In the genomic region with DNA sequence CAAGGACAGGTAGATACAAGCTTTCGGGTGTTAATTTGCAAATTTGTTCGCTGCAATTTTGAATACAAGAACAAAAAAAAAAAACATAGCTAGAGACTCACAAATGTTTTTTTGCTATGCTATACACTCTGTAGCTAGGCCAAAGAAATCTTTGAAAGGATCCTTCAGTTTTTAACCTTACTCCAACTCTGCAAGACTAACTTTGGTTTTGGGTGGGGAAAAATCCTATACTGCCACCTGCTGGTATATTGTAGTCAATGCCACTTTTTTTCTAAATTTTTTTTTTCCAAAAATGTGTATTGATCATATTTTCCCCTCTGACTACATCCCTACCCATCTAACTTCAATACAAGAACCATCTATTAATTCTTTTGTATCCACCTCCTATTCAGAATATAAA, we compare ENCODE assay signal across 9 mouse cellular contexts.
DNase-seq lines count a peak whose midpoint lies in the region; ATAC-seq and TF ChIP-seq lines count a peak whose summit lies in the region.
"Had no signal": no experiment of that assay in that cellular context is flagged by ENCODE, and none has a peak within 500 bp of the region (broad histone marks: within the 10 kb centered on the region; RNA-seq: fewer than 3 reads in every experiment).

No protein-coding gene starts in this region.

- H3K9me3 ChIP-seq in heart, embryonic 13.5 days = no peaks in the 10 kb centered on the region
- H3K9me3 ChIP-seq in midbrain, embryonic 14.5 days (ENCODE audit: control insufficient read depth, low read length) = no peaks in the 10 kb centered on the region
- no peaks in the 10 kb centered on the region for H3K9me3 ChIP-seq in midbrain, embryonic 10.5 days (replicated peaks)

- H3K4me3 ChIP-seq in heart, embryonic 13.5 days = no peak overlapping the region
- H3K4me3 ChIP-seq in midbrain, embryonic 14.5 days (replicated peaks; ENCODE audit: low read depth, low read length) = no peak overlapping the region
- H3K4me3 ChIP-seq in midbrain, embryonic 10.5 days = no peak overlapping the region

- DNase-seq in heart, postnatal 14 days = no peak
- peak; percentile 67 for DNase-seq in midbrain, embryonic 14.5 days
- no peak for DNase-seq in midbrain, embryonic 10.5 days (ENCODE audit: low spot score)
- peak; percentile 49 for DNase-seq in brain, embryonic 14.5 days (ENCODE audit: low read depth)
- DNase-seq in spleen, adult 12 weeks (ENCODE audit: low spot score) = no peak
- no peak for DNase-seq in kidney, adult 8-10 months
- DNase-seq: cerebellum, postnatal 25 days had no signal

- no peak for ATAC-seq in heart, embryonic 13.5 days (ENCODE audit: extremely low read depth, insufficient number of reproducible peaks, low FRiP score, low TSS enrichment)
- no peak for ATAC-seq in midbrain, embryonic 14.5 days (ENCODE audit: low FRiP score, low TSS enrichment)
- ATAC-seq in neutrophil, adult 5-6 weeks (ENCODE audit: extremely low read depth, insufficient number of reproducible peaks, low FRiP score, poor library complexity, severe bottlenecking) = 0 out of 2 replicates have a peak, but pooled peaks have one; percentile 61

- no peak for TF ChIP-seq POLR2A in brain, embryonic 14.5 days (IDR thresholded peaks at IDR 0.05; ENCODE audit: borderline replicate concordance, extremely low read depth, insufficient read depth, insufficient read length, poor library complexity, severe bottlenecking)

- no peaks in the 10 kb centered on the region for H3K27me3 ChIP-seq in heart, embryonic 13.5 days (replicated peaks)
- no peaks in the 10 kb centered on the region for H3K27me3 ChIP-seq in midbrain, embryonic 14.5 days (ENCODE audit: control insufficient read depth, insufficient read depth, low read length)
- no peaks in the 10 kb centered on the region for H3K27me3 ChIP-seq in midbrain, embryonic 10.5 days (ENCODE audit: low read depth, poor library complexity, severe bottlenecking)

- H3K27ac ChIP-seq in heart, embryonic 13.5 days (replicated peaks) = no peak overlapping the region
- no peak overlapping the region for H3K27ac ChIP-seq in midbrain, embryonic 14.5 days (replicated peaks; ENCODE audit: low read depth, low read length)
- H3K27ac ChIP-seq in midbrain, embryonic 10.5 days (replicated peaks) = no peak overlapping the region

- 77% methylated on average over 2 of the region's 2 CpGs for WGBS in heart, embryonic 13.5 days
- 83% methylated on average over 2 of the region's 2 CpGs for WGBS in midbrain, embryonic 14.5 days
- WGBS in midbrain, embryonic 10.5 days = 79% methylated on average over 2 of the region's 2 CpGs

- no peak for TF ChIP-seq CTCF in brain, embryonic 14.5 days (IDR thresholded peaks at IDR 0.05; ENCODE audit: borderline replicate concordance, extremely low read depth, insufficient read depth, insufficient read length)

- H3K36me3 ChIP-seq in heart, embryonic 13.5 days = no peaks in the 10 kb centered on the region
- H3K36me3 ChIP-seq in midbrain, embryonic 14.5 days (ENCODE audit: control insufficient read depth, insufficient read depth, low read length) = no peaks in the 10 kb centered on the region
- peaks cover 59% of the 10 kb centered on the region for H3K36me3 ChIP-seq in midbrain, embryonic 10.5 days

- 0 out of 2 replicates have a peak overlapping the region, but pooled peaks have one; percentile 9 for H3K4me2 ChIP-seq in heart, embryonic 13.5 days
- no peak overlapping the region for H3K4me2 ChIP-seq in midbrain, embryonic 14.5 days (ENCODE audit: low read length)

- intact Hi-C loops in heart, postnatal 14 days (cut with DNase I) = loop anchor here (2.0 to 5.0 kb wide), 2 partner anchors 52 to 215 kb away; no protein-coding TSS in a partner anchor

- H3K4me1 ChIP-seq in heart, embryonic 13.5 days = peaks cover 13% of the 10 kb centered on the region
- no peaks in the 10 kb centered on the region for H3K4me1 ChIP-seq in midbrain, embryonic 14.5 days (ENCODE audit: control insufficient read depth, insufficient read depth, low read length)
- no peaks in the 10 kb centered on the region for H3K4me1 ChIP-seq in midbrain, embryonic 10.5 days

- H3K9ac ChIP-seq in heart, embryonic 13.5 days = no peak overlapping the region
- no peak overlapping the region for H3K9ac ChIP-seq in midbrain, embryonic 14.5 days (replicated peaks; ENCODE audit: low read length)

Comparison
In these comparisons a context has a peak if more than half of its experiments do, and no peak if none do; other contexts are left out.
1. DNase-seq: peak in midbrain, embryonic 14.5 days (single experiment) and brain, embryonic 14.5 days (single experiment); none in heart, postnatal 14 days (0 of 2), midbrain, embryonic 10.5 days (single experiment), spleen, adult 12 weeks (single experiment) and kidney, adult 8-10 months (0 of 2).